Mouse (Mus musculus) embryo, embryonic 11 days (tissue): ENCODE measurements around the gene Napa.

Experiments
- DNase-seq: peaks from one replicate; pipeline ENCODE4 v3.0.0-alpha.2; 2015

Napa gene

DNA sequence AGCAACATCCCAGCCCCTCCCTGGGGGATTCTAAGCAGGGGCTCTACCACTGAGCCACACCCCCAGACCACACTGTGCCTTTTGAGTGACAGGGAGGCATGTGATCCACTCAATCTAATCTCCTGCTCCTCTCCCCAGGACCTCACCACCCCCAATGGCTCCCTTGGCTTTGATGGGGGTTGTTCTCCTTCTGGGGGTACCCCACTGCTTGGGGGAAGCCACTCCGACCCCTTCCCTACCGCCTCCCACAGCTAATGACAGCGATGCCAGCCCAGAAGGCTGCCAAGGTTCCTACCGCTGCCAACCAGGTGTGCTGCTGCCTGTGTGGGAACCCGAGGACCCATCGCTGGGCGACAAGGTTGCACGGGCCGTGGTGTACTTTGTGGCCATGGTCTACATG, 35.4 kb downstream of the Napa start:
- no peak for DNase-seq

DNA sequence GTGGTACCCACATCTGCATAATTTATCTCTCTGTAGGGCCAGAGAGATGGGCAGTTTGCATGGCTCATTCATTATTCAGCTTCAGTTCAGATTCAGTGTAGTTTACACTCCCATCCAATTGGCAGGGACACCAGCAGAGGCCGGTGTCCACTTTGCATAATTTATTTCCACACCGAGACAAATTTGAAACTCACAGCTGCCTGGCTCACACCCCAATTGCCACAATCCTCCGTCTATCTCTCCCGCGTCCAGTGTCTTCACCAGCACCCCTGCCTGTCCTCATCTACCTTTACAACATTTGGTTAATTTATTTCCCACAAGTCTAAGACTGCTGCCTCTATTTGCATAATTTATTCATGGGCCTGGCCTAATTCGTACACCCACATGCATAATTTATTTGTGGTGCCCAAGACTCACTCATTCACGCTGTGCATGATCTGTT, 36.7 kb downstream of the Napa start:
- DNase-seq, result no peak

DNA sequence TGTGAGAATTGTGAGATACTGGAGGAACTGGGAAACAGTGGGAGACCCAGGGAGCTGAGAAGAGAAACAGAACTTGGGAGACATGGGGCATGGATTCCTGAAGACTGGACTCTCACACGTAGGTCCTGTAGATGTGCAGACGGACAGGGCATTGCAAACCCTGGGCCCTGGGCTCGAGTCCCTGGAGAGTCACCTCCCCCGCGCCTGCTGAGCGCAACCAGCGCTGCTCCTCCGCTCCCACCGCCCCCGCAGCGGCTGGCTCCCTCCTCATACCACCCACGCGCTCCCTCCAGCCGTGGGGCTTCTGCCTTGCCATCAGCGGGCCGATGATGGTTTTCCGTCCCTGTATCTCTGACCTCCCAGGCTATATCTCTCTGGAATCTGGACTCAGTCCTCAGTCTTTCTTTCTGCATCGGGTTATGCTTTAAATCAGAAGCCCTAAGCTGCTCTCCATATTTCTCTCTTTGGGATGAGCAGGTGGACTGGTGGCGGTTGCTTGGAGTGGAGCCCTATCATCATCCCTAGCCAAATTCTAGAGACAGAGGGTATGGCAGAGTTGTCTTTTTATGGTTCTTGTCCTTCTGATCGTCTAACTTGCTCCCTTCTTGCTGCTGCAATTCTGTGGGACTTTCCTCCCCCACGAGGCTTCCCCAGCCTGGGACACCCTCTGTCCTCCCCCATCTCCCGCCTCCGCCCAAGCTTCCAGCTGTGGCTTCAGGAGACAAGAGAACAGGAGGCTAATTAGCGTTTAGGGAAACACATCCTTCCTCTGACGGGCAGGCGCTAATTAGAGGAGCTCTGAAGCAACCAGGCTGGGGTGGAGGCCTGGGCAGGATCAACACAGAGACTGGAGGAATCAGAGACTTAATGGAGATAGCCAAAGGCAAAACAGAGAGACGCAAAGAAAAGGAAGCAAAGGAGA, 48.5 kb downstream of the Napa start:
- DNase-seq, result no peak

DNA sequence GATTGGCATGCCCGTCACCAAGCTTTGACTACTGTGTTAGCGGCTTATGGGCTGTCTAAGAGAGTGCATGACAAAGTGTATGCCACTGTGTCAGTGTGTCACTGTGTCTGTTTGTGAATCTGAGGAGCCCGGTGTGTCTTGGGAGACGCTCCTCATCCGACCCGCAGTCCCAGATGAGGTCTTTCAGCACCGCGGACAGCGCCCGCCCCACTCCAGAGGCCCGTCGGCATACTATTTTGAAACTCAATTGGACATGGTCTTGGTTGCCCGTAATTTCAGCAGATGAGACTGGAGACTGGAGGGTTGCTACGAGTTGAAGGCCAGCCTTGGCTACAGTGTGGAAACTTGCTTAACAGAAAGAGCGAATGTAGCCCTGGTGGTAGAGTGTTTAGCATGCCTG, 49.4 kb downstream of the Napa start:
- DNase-seq, result peak; percentile 77

DNA sequence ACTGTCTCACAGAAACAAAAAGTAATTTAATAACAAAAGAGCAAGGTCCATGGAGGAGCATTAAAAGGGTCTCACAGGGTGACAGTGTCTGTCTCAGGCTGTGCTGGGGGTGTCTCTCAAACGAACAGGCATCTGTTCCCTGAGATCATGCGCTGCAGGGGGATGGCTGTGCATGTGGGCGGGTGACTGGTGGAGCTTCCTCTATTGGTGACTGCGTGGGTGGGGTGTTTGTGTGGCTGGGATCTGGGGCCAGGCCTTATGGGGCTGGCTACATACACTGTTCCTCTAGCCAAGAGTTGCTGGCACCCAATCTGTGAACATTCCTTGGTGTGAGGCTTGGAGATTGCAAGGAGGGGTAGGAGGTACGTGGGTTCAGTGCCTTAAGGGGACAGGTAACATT, 51.0 kb downstream of the Napa start:
- DNase-seq, result no peak

DNA sequence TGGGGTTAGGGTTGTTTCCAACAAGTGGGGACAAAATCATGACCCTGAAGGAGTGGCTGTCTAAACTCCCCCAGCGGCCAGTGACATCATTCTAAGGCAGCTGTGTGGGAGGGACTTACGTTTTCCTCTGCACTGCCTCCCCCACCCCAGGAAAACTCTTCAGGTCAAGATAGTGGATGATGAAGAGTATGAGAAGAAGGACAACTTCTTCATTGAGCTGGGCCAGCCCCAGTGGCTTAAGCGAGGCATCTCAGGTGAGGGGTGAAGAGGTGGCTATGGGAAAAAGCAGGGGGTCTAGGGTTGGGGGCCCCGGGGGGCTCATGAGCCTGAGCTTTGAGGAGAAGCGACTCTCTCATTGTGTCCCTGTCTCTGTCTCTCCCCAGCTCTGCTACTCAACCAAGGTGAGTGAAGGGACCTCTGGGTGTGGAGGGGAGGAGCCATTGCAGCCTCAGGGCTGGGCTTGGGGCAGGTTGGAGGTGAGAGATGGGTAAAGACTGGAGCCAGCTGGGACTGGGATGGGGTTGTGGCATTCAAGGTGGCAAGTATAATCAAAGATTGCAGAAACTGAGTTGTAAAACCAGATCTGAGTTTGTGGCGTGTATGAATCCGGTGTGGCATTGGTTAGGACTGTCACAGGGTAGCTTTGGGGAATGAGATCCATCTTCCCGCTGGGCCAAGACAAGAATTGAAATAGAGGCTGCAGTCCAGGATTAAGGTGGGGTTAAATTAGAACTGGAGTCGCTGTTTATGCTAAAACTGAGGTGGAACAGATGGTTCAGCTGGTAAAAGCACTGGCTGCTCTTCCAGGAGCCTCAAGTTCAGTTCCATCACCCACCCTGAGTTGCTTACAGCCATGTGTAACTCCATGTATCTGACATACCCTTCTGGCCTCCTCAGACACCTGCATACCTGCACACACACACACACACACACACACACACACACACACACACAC, 52.2 kb downstream of the Napa start:
- DNase-seq, result no peak

DNA sequence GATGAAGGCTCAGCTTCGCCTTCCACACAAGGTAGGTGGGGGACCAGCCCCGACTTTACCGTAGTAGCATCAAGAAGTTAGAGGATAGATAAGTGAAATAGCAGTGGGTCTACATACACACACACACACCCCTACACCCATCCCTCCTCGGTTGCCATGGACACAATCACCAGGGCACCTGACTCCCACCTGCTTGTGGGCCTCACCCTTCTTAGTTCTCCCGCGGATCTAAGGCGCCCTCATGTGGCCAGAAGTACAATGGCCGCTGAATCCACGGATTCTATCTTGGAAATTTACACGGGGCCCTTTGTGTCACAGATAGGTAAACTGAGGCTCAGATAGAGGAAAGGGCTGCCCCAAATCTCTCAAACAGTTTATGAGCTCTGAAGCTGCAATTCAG, 55.3 kb downstream of the Napa start:
- DNase-seq, result peak; percentile 73

DNA sequence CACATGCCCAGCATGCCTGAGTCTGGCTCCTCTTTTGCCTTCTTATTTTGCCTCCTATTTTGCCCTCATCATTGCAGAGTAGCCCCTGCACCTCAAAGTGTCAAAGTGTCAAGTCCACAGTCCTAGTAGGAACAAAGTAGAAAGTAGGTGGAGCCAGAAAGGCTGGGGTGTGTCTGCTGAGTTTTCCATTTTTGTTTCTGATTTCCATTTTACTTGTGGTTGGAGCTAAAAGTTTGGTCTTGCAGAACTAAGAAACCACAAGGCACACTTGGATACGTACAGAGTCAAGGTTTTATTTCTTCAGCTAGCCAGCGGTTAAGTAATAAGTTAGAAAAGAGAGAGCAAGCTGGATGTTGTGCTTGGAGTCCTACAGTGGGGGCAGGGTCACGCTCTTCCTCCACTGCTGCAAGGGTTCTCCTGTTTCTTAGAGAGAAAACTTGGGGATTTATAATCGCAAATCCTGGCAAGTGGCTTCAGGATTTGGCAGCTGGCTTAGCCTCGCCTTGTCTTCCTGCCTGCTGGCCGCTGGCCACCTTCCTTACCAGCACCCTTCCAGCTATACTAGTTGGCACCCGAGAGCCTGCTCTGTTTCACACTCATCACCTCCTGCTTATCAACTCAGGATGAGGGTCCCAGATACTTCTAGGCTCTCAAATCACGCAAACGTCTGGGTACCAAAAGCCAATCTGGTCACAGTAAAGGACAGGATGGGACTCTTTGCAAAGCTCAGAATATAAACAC, 57.0 kb downstream of the Napa start:
- no peak for DNase-seq

DNA sequence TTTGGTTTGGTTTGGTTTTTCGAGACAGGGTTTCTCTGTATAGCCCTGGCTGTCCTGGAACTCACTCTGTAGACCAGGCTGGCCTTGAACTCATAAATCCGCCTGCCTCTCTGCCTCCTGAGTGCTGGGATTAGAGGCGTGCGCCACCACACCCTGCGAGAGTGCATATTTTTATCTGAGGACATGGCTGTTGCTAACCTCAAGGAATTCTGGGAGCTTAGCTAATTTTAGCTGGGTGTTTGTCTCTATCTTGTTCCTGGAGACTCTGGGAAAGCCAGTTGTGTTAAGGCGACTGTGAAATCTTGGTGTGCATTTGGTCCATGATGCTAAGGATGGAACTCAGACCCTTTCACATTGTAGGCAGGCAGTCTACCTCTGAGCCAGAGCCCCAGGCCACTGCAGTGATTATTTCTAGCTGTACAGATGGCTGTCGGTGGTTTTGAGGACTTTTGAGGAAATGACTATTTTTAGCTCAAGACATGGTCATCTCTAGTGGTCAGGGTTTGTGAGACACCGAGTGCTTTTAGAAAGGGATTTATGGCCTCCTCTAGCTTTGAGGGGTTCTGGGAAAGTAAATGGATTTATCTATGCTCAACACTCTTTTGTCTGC, 58.0 kb downstream of the Napa start:
- no peak for DNase-seq

DNA sequence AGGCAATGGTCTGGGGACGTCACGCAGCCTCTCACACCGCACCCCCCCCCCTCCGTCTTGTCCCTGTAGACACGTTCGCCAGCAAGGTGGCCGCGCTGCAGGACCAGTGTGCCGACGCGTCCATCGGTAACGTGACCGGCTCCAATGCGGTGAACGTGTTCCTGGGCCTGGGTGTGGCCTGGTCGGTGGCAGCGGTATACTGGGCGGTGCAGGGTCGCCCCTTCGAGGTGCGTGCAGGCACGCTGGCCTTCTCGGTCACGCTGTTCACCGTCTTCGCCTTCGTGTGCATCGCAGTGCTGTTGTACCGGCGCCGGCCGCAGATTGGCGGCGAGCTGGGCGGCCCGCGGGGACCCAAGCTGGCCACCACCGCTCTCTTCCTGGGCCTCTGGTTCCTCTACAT, 60.5 kb downstream of the Napa start:
- DNase-seq, result peak; percentile 26

DNA sequence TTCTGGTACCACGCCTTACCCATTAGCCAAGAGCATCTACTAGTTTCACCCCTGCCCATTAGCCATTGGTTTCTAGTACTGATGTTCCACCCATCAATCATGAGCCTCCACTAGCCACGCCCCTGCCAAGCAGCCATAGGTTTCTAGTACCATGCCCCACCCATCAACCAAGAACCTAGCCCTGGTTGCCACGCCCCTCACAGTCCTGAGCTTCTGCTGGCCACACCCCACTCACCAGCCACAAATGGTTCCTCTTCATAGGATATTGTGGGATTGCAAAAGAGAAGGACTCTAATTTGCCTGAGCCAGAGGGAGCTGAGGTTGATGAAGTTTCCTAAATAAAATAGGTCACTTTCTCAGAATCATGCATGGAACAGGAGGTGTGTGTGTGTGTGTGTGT, 62.4 kb downstream of the Napa start:
- DNase-seq, result no peak

DNA sequence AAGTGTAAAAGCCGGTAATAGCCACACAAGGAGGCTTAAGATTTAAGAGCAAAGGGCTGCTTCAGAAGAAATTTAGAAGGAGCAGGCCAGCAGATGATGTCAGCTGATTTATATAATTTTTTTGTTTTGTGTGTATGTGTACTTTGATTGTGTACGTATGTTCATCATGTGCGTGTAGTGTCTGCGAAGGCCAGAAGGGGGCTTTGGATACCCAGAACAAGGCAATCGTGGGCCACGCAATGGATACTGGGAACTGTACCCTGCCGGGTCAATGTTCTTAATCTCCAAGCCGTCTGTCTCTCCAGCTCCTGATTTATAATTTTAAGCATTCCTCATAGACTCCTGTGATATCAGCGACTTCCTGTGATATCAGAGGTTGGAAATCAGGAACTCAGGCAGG, 63.0 kb downstream of the Napa start:
- no peak for DNase-seq

DNA sequence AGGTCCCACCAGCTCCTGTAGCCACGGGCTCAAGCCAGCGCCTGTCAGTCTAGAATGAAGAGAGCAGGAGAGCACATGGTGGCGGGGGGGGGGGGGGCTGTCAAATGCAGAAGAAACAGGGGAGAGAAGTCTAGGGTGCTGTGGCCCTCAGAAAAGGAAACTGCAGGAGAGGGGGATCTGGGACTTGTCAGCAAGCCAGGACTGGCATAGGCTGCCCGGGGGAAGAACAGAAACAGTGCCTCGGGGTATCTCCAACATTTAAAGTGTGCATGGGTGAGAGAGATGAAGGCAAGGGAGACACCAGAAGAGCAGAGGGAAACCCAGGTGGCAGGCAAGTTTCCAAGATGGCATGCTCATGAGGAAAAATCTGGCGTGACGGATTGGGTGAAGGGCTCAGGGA, 63.8 kb downstream of the Napa start:
- DNase-seq, result no peak
